Mouse (Mus musculus) 416B (cell line): ENCODE measurements around the gene Me1.
"Not testable (repeated sequence)": the region's sequence is repeated elsewhere in the genome, so short reads cannot be mapped to it uniquely, and the experiment has no call there.

Experiments
- DNase-seq: peaks from one replicate; pipeline ENCODE4 v3.0.0; 2011; ENCODE audit warnings: low read depth

Gene Me1

DNA sequence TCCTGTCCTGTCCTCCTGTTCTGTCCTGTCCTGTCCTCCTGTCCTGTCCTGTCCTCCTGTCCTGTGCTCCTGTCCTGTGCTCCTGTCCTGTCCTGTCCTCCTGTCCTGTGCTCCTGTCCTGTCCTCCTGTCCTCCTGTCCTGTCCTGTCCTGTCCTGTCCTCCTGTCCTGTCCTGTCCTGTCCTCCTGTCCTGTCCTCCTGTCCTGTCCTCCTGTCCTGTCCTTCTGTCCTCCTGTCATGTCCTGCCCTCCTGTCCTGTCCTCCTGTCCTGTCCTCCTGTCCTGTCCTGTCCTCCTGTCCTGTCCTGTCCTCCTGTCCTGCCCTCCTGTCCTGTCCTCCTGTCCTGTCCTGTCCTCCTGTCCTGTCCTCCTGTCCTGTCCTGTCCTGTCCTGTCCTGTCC lies 98.8 kb downstream of the Me1 start:
- DNase-seq: not testable (repeated sequence)

GRCm38 (mm10) chr9:86594357-86594767 lies 101.4 kb downstream of the Me1 start:
- DNase-seq: not testable (repeated sequence)

GRCm38 (mm10) chr9:86592676-86593668 lies 102.8 kb downstream of the Me1 start:
- peak; percentile 81 for DNase-seq

- DNase-seq: peak; percentile 41
Observed at GRCm38 (mm10) chr9:86587019-86587795, 108.5 kb downstream of the Me1 start.

GRCm38 (mm10) chr9:86583740-86584139 lies 112.0 kb downstream of the Me1 start:
- peak; percentile 80 for DNase-seq

DNA sequence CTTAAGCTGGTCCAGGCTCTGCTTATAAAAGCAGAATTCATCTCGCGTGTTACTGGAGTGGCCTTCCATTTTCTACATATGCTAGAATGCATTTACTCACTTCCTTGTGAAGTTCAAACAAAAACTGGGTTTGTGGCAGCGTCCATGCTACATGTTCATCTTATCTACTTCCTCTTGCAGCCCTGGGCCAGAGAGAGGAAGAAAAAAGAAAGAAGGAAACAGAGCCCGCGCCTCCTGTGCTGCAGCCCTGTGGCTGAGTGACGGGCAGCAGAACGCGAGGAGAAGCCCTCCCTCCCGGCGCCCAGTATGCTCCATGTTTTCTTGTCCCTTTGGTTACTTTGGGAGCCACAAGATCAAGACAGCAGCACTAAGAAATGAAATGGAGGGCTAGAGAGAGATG lies 116.1 kb downstream of the Me1 start:
- peak; percentile 70 for DNase-seq

DNA sequence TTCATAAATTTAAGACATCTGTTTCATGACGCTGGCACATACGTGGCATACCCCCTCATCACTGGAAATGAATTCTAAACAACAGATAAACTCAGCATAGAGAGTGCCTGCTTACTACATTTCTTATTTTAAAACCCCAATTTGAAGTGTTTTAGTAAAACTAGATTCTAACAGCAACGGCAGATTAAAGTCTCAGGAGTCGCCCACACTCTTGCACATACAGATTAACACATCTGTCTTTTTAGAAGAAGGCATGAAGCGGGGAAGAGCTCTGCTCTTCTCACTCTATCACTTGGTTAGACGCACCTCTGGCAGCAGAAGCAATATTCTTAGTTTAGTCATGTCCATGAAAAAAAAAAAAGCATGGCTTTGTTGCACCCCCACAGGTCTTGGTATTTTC lies 120.6 kb downstream of the Me1 start:
- DNase-seq: no peak

GRCm38 (mm10) chr9:86573616-86574303 lies 122.0 kb downstream of the Me1 start:
- peak; percentile 74 for DNase-seq

- peak; percentile 91 for DNase-seq
Observed at GRCm38 (mm10) chr9:86572636-86573291, 123.0 kb downstream of the Me1 start.

- DNase-seq: no peak
Observed at GRCm38 (mm10) chr9:86572196-86572595, 123.6 kb downstream of the Me1 start.

DNA sequence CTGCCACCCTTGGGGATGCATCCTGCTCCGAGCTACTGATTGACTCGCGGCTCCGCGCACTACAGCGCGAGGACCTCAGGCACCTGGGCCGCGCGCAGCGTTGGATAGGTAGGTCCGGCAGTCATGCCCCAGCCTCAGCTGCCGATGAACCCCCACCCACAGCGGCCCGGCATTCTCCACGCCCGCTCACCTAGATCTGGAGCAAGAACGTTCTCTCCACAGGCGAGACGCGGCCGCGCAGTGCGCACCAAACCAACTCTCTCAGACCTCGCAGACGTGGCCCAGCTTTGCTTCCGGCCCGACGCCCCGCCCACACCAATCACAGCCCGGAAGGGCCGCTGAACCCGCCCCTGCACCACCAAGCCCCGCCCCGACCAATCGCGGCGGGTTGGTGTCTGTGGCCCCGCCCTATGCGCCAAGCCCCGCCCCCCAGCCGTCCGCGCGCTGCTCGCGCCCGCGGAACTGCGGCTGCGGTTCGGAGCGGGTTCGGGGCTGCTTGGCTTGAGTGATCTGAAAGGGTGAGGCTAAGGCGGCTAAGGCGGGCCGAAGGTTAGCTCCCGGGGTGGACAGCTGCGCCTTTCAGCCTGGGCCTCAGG lies 124.1 kb downstream of the Me1 start, which contains the start of the genes Pgm3 and Rwdd2a:
Pgm3 (minus strand) TSS at position 303 of the 596 bp plus-strand sequence.
Rwdd2a (plus strand) TSS at position 452 of the 596 bp plus-strand sequence.
- DNase-seq: peak; percentile 92

- peak; percentile 21 for DNase-seq
Observed at GRCm38 (mm10) chr9:86570946-86571345, 124.8 kb downstream of the Me1 start.

DNA sequence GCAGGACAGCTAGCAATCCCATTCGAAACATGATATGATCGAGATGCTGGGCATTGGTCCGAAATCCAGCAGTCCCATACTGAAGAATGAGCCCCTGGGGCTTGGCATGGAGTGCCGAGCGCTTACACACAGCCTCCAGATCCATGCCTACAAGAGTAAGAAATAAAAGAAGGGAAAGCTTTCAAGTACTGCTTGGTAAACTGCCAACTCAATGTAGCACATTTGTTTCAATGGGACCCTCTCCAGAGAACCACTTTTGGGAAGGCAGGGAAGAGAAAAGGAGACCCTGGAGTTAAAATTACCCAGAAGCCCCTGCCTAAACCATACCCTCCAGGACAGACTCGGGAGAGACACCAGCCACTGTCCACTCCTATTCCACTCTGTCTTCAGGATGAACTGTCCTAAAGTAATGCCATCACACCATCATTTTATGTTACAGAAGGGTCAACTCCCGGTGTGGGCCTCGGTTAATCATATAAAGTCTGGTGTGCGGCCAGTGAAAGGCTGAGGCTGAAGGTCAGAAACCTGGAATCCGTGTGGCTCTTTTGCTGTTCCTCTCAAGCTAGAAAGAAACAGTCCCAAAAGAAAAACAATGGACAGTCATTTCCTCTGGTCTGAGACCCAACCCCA lies 125.4 kb downstream of the Me1 start:
- no peak for DNase-seq

DNA sequence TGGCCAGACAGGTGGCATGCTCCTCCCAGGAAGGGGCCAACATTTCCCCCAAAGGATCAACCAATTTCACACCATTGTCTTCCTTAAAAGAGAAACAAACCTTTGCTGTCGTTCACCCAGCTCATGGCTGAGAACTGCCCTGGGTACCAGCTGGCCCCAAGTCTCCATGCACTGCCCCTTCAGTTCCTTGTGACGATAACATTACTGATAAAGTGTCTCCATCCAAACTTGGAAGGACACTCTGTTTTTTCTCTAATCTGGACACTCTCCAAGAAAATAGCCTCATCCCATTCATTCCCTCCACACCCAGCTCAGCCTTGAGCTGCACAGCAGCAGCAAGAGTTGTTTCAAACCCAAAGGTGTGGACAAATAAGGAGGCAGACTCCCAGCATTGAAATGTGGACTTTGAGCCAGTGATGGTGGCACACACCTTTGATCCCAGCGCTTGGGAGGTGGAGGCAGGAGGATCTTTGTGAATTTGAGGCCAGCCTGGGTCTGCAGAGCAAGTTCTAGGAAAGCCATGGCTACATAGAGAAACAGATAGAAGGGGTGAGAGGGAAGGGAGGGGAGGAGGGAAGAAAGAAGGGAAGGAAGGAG lies 126.3 kb downstream of the Me1 start:
- no peak for DNase-seq

- DNase-seq: no peak
Observed at GRCm38 (mm10) chr9:86560543-86560942, 135.2 kb downstream of the Me1 start.

DNA sequence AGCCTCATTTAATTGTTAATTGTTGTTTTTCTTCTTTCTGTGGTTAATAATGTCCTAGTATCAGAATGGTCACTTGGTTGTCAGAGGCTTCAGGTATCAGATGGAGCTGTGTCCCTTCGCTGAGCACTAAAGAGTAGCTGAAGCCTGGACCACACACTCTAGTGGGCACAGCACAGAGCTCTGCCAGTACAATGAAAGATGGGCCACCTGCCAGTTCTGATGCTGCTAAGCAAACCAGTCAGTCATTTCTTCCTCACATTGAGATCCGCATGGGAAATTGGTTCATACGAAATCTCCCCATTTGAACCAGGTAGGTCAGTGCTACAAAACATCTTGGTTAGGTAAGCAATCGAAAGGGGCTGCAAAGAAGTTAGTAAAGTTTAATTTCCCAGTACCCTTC lies 141.1 kb downstream of the Me1 start:
- no peak for DNase-seq

GRCm38 (mm10) chr9:86553886-86554285 lies 141.9 kb downstream of the Me1 start:
- DNase-seq: no peak

DNA sequence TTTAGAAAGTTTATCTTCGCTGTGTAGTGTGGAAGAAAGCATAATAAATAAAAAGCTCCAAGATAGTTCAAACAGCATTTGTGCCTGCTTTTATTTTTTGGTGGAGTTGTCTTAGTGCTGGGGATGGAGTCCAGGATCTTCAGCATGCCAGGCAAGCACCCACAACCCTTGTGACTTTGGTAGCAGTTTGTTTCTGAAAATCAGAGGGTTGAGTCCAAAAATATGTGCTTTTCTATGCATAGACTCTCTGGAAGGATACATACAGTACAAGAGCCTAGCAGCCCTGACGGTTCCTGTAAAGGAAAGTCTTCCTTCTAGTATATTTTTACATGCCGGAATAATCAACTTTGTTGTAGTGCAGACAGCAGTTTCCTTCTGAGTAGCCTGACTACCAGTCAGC lies 145.0 kb downstream of the Me1 start:
- DNase-seq: no peak

DNA sequence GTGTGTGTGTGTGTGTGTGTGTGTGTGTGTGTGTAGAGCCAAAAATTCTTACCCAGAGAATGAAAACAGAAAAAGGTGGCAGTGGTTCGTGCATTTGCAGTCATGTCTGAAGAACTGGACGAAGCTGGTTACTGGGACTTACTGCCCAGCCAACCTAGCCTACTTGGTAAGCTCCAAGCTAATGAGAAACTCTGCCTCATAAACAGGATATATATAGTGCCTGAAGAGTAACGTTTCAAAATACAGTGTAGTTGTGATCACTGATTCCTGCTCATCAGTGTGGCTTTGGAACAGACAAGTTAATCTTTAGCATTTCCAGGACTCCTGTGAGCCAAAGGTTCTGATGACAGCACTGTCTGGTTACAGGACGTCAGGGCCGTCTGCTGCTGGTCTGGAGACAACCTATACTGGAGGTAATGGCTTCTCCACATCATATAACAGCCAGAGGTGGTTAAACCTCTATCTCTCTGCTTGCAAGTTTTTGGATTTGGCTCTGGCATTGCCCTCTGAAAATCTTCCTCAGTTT lies 146.1 kb downstream of the Me1 start:
- no peak for DNase-seq

GRCm38 (mm10) chr9:86544559-86544958 lies 151.2 kb downstream of the Me1 start:
- DNase-seq: peak; percentile 31
